ENCODE assay signal across 8 mouse cellular contexts in the genomic region with DNA sequence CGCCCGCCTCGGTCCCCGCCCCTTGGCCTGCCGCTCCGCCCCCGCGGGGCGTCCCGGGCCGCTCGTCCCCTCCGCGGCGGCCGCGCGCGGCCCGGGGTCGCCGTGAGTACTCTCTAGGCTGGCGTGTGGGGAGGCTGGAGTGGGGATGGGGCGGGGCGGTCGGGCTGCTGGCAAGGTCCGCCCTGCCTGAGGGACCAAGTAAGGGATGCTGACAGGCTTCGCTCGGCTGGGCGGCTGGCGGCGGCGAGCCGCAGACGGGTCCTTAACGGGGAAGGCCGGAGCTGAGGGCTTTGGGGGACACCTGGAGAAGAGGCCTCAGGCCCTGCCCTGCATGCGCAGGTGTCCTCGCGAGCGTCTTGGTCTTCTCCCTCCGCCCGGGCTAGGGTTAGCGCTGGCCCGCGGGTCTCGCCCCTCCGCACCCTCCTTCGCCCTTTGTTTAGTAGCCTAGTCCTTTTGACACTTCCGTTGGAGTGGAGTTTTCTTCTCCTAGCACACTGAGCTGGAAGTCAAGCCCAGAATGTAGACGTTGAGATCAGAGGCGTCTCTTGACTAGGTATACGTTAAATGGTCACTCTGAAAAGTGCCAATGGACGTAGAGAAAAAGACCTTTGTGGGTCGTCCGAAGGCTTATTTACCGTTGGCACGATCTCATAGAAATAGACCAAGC. TPM values are rescaled to one million over a fixed set of nuclear protein-coding genes. Genes with fewer than 3 reads are reported as not detected.
DNase-seq lines count a peak whose midpoint lies in the region; ATAC-seq and TF ChIP-seq lines count a peak whose summit lies in the region.

No protein-coding gene starts in this region.

- peak overlapping the region; percentile 85 for H3ac ChIP-seq in C2C12 (ENCODE audit: control insufficient read depth, insufficient read length, low read depth)

- peak overlapping the region; percentile 80 for H3K4me3 ChIP-seq in C2C12 (ENCODE audit: insufficient read depth, poor library complexity, severe bottlenecking)
- H3K4me3 ChIP-seq in embryonic facial prominence, embryonic 13.5 days = peak overlapping the region; percentile 97
- H3K4me3 ChIP-seq in midbrain, embryonic 13.5 days (replicated peaks) = peak overlapping the region; percentile 81

- peaks cover 5% of the 10 kb centered on the region for H3K36me3 ChIP-seq in C2C12 (ENCODE audit: control insufficient read depth, insufficient read depth)
- peaks cover 6% of the 10 kb centered on the region for H3K36me3 ChIP-seq in embryonic facial prominence, embryonic 13.5 days
- peaks cover 6% of the 10 kb centered on the region for H3K36me3 ChIP-seq in midbrain, embryonic 13.5 days

- DNase-seq in heart, adult 8-10 months (ENCODE audit: low spot score) = peak; percentile 24
- DNase-seq in heart, postnatal 14 days = no peak
- no peak for DNase-seq in cerebellum, postnatal 10 days
- DNase-seq in kidney, postnatal 14 days = no peak

- no peak for TF ChIP-seq CTCF in C2C12 (IDR thresholded peaks at IDR 0.05; ENCODE audit: control insufficient read depth, insufficient read depth, insufficient read length)

- H3K4me1 ChIP-seq in embryonic facial prominence, embryonic 13.5 days = peaks cover 26% of the 10 kb centered on the region
- peaks cover 32% of the 10 kb centered on the region for H3K4me1 ChIP-seq in midbrain, embryonic 13.5 days (replicated peaks)

- peaks cover 9% of the 10 kb centered on the region for H3K79me3 ChIP-seq in C2C12 (ENCODE audit: low read depth)

- no peak; the same call in 1 of the 2 replicates for ATAC-seq in embryonic facial prominence, embryonic 13.5 days (ENCODE audit: insufficient number of reproducible peaks, insufficient read depth, low FRiP score, low TSS enrichment, low read depth)
- ATAC-seq in inflammation-experienced regulatory T-cells, adult 6 months = peak; percentile 6
- ATAC-seq in midbrain, embryonic 13.5 days = peak; percentile 96

- H3K79me2 ChIP-seq in C2C12 (ENCODE audit: control insufficient read depth, insufficient read depth) = peaks cover 24% of the 10 kb centered on the region

- WGBS in embryonic facial prominence, embryonic 13.5 days = under 1% methylated on average over 58 of the region's 58 CpGs
- WGBS in midbrain, embryonic 13.5 days = 1% methylated on average over 55 of the region's 58 CpGs

- H3K9me3 ChIP-seq in embryonic facial prominence, embryonic 13.5 days = no peaks in the 10 kb centered on the region
- no peaks in the 10 kb centered on the region for H3K9me3 ChIP-seq in midbrain, embryonic 13.5 days

- intact Hi-C loops in heart, postnatal 14 days (cut with DNase I) = loop anchor here (5.0 kb wide), 1 partner anchor 40 kb away; a partner anchor contains a TSS

- no peaks in the 10 kb centered on the region for H3K27me3 ChIP-seq in C2C12 (ENCODE audit: control insufficient read depth, insufficient read depth, insufficient read length)
- no peaks in the 10 kb centered on the region for H3K27me3 ChIP-seq in embryonic facial prominence, embryonic 13.5 days
- H3K27me3 ChIP-seq in midbrain, embryonic 13.5 days = no peaks in the 10 kb centered on the region

- peak overlapping the region; percentile 91 for H3K27ac ChIP-seq in embryonic facial prominence, embryonic 13.5 days
- peak overlapping the region; percentile 92 for H3K27ac ChIP-seq in midbrain, embryonic 13.5 days

- peak overlapping the region; percentile 69 for H3K4me2 ChIP-seq in embryonic facial prominence, embryonic 13.5 days
- H3K4me2 ChIP-seq in midbrain, embryonic 13.5 days (replicated peaks) = peak overlapping the region; percentile 69

- peak overlapping the region; percentile 94 for H3K9ac ChIP-seq in embryonic facial prominence, embryonic 13.5 days
- peak overlapping the region; percentile 81 for H3K9ac ChIP-seq in midbrain, embryonic 13.5 days (replicated peaks)

TF ChIP-seq in C2C12, 6 proteins besides CTCF, POLR2A, EP300 and RAD21:
- no peak for TF ChIP-seq MAX (IDR thresholded peaks at IDR 0.05)
- TF ChIP-seq MYOD1 (IDR thresholded peaks at IDR 0.05; ENCODE audit: control insufficient read depth, insufficient read length, low read depth) = no peak

RNA-seq across cellular contexts. Expression of a gene that starts 0.4 kb away (rescaled TPM):
- 10 to 100 TPM; 15.1 to 17.9 (median 15.8) TPM for total RNA-seq in heart, adult 8-10 months (2022)
- total RNA-seq in heart, postnatal 14 days (2021) = 10 to 100 TPM; 18.5 to 22.2 TPM
- 6.0 TPM for polyA plus RNA-seq in C2C12 (2012; fragmentation: generic; extraction: Trizol)
- 36.3 and 42.5 TPM in 2 replicates for polyA plus RNA-seq in embryonic facial prominence, embryonic 13.5 days (2015; fragmentation: Nextera tagmentation; extraction: Ambion mirVana)
- polyA plus RNA-seq in inflammation-experienced regulatory T-cells, adult 6 months (2017; shearing (Covaris generic)) = 10 to 100 TPM; 17.2 to 62.5 (median 46.8) TPM
- 186 and 195 TPM in 2 replicates for polyA plus RNA-seq in midbrain, embryonic 13.5 days (2015; fragmentation: Nextera tagmentation; extraction: Ambion mirVana)

RNA-seq across cellular contexts. Expression of a gene that starts 38.7 kb away (rescaled TPM):
- total RNA-seq in heart, adult 8-10 months (2022) = 1,000 to 10,000 TPM; 1,114 to 1,272 (median 1,167) TPM
- total RNA-seq in heart, postnatal 14 days (2021) = 1,000 to 10,000 TPM; 1,287 to 1,327 TPM
- 4,379 TPM for polyA plus RNA-seq in C2C12 (2012; fragmentation: generic; extraction: Trizol)
- polyA plus RNA-seq in embryonic facial prominence, embryonic 13.5 days (2015; fragmentation: Nextera tagmentation; extraction: Ambion mirVana) = 1,264 and 1,360 TPM in 2 replicates
- polyA plus RNA-seq in inflammation-experienced regulatory T-cells, adult 6 months (2017; shearing (Covaris generic)) = 1,000 to 10,000 TPM in 1 of 3 experiments, 100 to 1,000 TPM in 2; 745 to 1,024 (median 798) TPM
- polyA plus RNA-seq in midbrain, embryonic 13.5 days (2015; fragmentation: Nextera tagmentation; extraction: Ambion mirVana) = 1,400 and 1,429 TPM in 2 replicates

RNA-seq across cellular contexts. Expression of a gene that starts 39.7 kb away (rescaled TPM):
- not detected for total RNA-seq in heart, adult 8-10 months (2022)
- total RNA-seq in heart, postnatal 14 days (2021) = under 1 TPM in 1 of 2 experiments, not detected in 1; 0.10 TPM
- polyA plus RNA-seq in C2C12 (2012; fragmentation: generic; extraction: Trizol) = 0.13 TPM
- 0.44 and 1.0 TPM in 2 replicates for polyA plus RNA-seq in embryonic facial prominence, embryonic 13.5 days (2015; fragmentation: Nextera tagmentation; extraction: Ambion mirVana)
- not detected for polyA plus RNA-seq in inflammation-experienced regulatory T-cells, adult 6 months (2017; shearing (Covaris generic))
- 37.3 and 46.4 TPM in 2 replicates for polyA plus RNA-seq in midbrain, embryonic 13.5 days (2015; fragmentation: Nextera tagmentation; extraction: Ambion mirVana)

Comparison
In these comparisons a context has a peak if more than half of its experiments do, and no peak if none do; other contexts are left out.
1. RNA of a gene that starts 39.7 kb away (polyA plus RNA-seq): 37.3 to 46.4 TPM in midbrain, embryonic 13.5 days; 0.44 to 1.0 TPM in embryonic facial prominence, embryonic 13.5 days, 0.13 TPM in C2C12 (single experiment) and not detected in inflammation-experienced regulatory T-cells, adult 6 months; every median in the first group is over 10 times any median in the second.
2. Peak in every context shown above with its lines, with median percentiles within 50 percentile points of each other: H3K4me3 ChIP-seq.